Mouse (Mus musculus): Measurements from ENCODE around the gene Ubr1. TPM values are rescaled to one million over a fixed set of nuclear protein-coding genes. Genes with fewer than 3 reads are reported as not detected.

Ubr1 gene
- polyA plus RNA-seq, 1 experiment from 2014 or later = 28.6 TPM

GRCm38 (mm10) chr2:120873192-120873591 lies 97.3 kb downstream of the Ubr1 start:
- ATAC-seq (ENCODE audit: low FRiP score) = no peak
- Histone ChIP-seq H3K27ac (no peak overlapping the region), H3K36me3 (peaks cover 61% of the 10 kb centered on the region), H3K9me3 (replicated peaks) (no peaks in the 10 kb centered on the region), H3K4me2 (replicated peaks) (no peak overlapping the region), H3K4me1 (no peaks in the 10 kb centered on the region), H3K4me3 (no peak overlapping the region), H3K9ac (no peak overlapping the region), H3K27me3 (no peaks in the 10 kb centered on the region)
- WGBS = 84% methylated on average over 2 of the region's 2 CpGs

DNA sequence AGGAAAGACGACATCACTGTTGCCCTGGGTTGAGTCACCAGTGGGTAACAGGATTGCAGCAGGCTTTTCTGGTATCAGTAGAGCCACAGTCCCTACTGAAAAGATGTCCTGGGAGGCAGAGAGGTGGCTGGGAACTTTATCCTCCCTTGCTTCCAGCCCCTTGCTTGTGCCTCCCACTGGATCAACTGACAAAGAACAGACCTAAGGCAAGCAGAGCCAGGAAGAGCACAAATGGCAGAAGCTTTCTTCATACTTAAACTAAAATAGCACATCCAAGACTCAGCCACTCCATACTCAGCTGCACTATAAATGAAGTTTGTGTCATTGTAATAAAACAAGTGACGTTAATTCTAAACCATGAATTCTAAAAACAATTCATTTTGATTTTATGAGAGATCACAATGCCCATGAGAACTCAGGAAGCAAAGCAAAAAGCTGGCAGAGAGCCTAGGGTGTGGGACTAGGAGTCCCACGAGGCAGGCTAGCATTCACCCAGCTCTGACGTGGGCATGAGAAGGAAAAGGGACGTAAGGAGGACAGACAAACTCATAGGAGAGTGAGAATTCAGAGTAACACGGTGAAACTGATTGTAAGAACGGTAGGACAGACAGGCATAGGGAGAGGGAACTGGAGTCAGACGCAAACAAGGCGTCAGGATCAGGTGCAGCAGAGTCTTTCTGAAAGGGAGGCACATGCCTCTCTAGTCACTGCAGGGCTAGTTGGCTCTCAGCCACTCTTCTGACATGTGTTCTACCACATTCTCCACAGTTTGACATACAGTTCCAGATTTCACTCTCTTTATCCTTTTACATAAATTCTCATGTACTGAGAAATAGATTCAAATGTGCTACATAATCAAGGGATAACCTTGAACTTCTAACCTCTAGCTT lies 98.8 kb downstream of the Ubr1 start:
- Histone ChIP-seq H3K4me1 (no peaks in the 10 kb centered on the region), H3K4me2 (replicated peaks) (no peak overlapping the region), H3K9me3 (replicated peaks) (no peaks in the 10 kb centered on the region), H3K27ac (no peak overlapping the region), H3K27me3 (no peaks in the 10 kb centered on the region), H3K4me3 (no peak overlapping the region), H3K9ac (no peak overlapping the region), H3K36me3 (peaks cover 60% of the 10 kb centered on the region)
- ATAC-seq (ENCODE audit: low FRiP score) = no peak
- WGBS = 86% methylated on average over 9 of the region's 9 CpGs

DNA sequence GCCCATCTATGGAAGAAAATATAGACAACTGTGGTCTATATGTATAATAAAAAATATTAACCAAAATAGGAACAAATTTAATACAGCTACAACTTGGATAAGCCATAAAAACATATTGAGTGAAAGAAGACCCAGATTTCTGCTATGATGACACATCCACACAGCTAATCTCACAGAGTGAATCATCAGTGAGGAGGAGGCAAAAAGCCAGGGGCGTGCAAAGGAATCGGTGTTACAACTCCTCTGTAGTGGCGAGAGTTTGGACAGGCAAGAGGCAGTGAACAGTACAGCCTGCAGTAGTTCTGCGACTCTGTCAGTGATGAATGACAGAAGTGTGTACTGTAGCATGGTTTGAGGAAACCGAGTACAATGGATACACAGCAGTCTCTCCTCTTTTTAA lies 103.2 kb downstream of the Ubr1 start:
- WGBS = 90% methylated on average over 5 of the region's 5 CpGs
- no peak overlapping the region for H3K4me3 ChIP-seq
- H3K9me3 ChIP-seq (replicated peaks) = no peaks in the 10 kb centered on the region
- H3K4me1 ChIP-seq = no peaks in the 10 kb centered on the region
- H3K27ac ChIP-seq = no peak overlapping the region
- H3K9ac ChIP-seq = no peak overlapping the region
- H3K27me3 ChIP-seq = no peaks in the 10 kb centered on the region
- H3K36me3 ChIP-seq = peaks cover 52% of the 10 kb centered on the region
- no peak for ATAC-seq (ENCODE audit: low FRiP score)
- no peak overlapping the region for H3K4me2 ChIP-seq (replicated peaks)

- H3K9ac ChIP-seq = no peak overlapping the region
- no peak overlapping the region for H3K27ac ChIP-seq
- no peak overlapping the region for H3K4me2 ChIP-seq (replicated peaks)
- ATAC-seq (ENCODE audit: low FRiP score) = no peak
- H3K4me1 ChIP-seq = no peaks in the 10 kb centered on the region
- no peaks in the 10 kb centered on the region for H3K9me3 ChIP-seq (replicated peaks)
- 36% methylated on average over 1 of the region's 1 CpGs for WGBS
- no peak overlapping the region for H3K4me3 ChIP-seq
- H3K36me3 ChIP-seq = peaks cover 53% of the 10 kb centered on the region
- no peaks in the 10 kb centered on the region for H3K27me3 ChIP-seq
Observed at GRCm38 (mm10) chr2:120866561-120866960, 104.0 kb downstream of the Ubr1 start.

- no peak overlapping the region for H3K9ac ChIP-seq
- H3K9me3 ChIP-seq (replicated peaks) = no peaks in the 10 kb centered on the region
- no peaks in the 10 kb centered on the region for H3K4me1 ChIP-seq
- ATAC-seq (ENCODE audit: low FRiP score) = no peak
- H3K27ac ChIP-seq = no peak overlapping the region
- H3K4me2 ChIP-seq (replicated peaks) = no peak overlapping the region
- WGBS = 97% methylated on average over 1 of the region's 1 CpGs
- H3K4me3 ChIP-seq = no peak overlapping the region
- H3K36me3 ChIP-seq = peaks cover 51% of the 10 kb centered on the region
- H3K27me3 ChIP-seq = no peaks in the 10 kb centered on the region
Observed at GRCm38 (mm10) chr2:120863389-120863788, 107.1 kb downstream of the Ubr1 start.

DNA sequence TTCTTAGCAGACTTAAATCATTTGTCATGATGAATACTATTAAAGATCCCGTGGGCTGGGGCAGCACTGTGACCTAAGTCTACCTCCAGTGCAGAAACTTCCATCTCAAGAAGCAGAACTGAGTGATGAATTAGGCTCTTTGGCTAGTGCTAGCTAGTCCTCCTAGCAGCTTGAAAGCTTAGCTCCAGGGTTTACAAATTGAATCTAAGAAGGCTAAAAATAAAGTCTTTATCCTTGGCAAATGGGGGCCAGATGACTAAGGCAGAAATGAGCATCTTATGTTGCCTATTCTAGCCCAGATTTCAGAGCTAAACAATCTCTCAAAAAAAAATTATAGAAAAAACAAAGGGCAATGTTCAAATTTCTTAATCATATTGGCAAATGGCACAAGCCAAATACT lies 109.8 kb downstream of the Ubr1 start:
- WGBS = 89% methylated on average over 1 of the region's 1 CpGs
- H3K9me3 ChIP-seq (replicated peaks) = no peaks in the 10 kb centered on the region
- no peak overlapping the region for H3K4me3 ChIP-seq
- H3K36me3 ChIP-seq = peaks cover 40% of the 10 kb centered on the region
- no peaks in the 10 kb centered on the region for H3K4me1 ChIP-seq
- H3K9ac ChIP-seq = no peak overlapping the region
- ATAC-seq (ENCODE audit: low FRiP score) = no peak
- no peaks in the 10 kb centered on the region for H3K27me3 ChIP-seq
- H3K4me2 ChIP-seq (replicated peaks) = no peak overlapping the region
- no peak overlapping the region for H3K27ac ChIP-seq

GRCm38 (mm10) chr2:120858131-120858530 lies 112.4 kb downstream of the Ubr1 start:
- 93% methylated on average over 3 of the region's 3 CpGs for WGBS
- H3K27ac ChIP-seq = no peak overlapping the region
- H3K4me1 ChIP-seq = no peaks in the 10 kb centered on the region
- H3K27me3 ChIP-seq = no peaks in the 10 kb centered on the region
- no peak for ATAC-seq (ENCODE audit: low FRiP score)
- H3K36me3 ChIP-seq = peaks cover 25% of the 10 kb centered on the region
- H3K4me2 ChIP-seq (replicated peaks) = no peak overlapping the region
- no peak overlapping the region for H3K4me3 ChIP-seq
- no peaks in the 10 kb centered on the region for H3K9me3 ChIP-seq (replicated peaks)
- H3K9ac ChIP-seq = no peak overlapping the region

- Histone ChIP-seq H3K27ac (no peak overlapping the region), H3K36me3 (no peaks in the 10 kb centered on the region), H3K27me3 (no peaks in the 10 kb centered on the region), H3K4me3 (no peak overlapping the region), H3K4me2 (replicated peaks) (no peak overlapping the region), H3K9ac (no peak overlapping the region), H3K9me3 (replicated peaks) (no peaks in the 10 kb centered on the region), H3K4me1 (peaks cover 4% of the 10 kb centered on the region; the same call in 1 of the 2 replicates)
- ATAC-seq (ENCODE audit: low FRiP score) = no peak
- WGBS = 75% methylated on average over 3 of the region's 3 CpGs
Observed at GRCm38 (mm10) chr2:120853151-120853550, 117.4 kb downstream of the Ubr1 start.

- WGBS = 68% methylated on average over 1 of the region's 1 CpGs
- Histone ChIP-seq H3K4me3 (no peak overlapping the region), H3K9me3 (replicated peaks) (no peaks in the 10 kb centered on the region), H3K27me3 (no peaks in the 10 kb centered on the region), H3K9ac (no peak overlapping the region), H3K27ac (no peak overlapping the region), H3K36me3 (no peaks in the 10 kb centered on the region), H3K4me1 (peaks cover 7% of the 10 kb centered on the region; the same call in 1 of the 2 replicates), H3K4me2 (replicated peaks) (no peak overlapping the region)
- ATAC-seq (ENCODE audit: low FRiP score) = no peak
Observed at GRCm38 (mm10) chr2:120852626-120853025, 117.9 kb downstream of the Ubr1 start.

GRCm38 (mm10) chr2:120850424-120851082 lies 120.0 kb downstream of the Ubr1 start, which contains the start of gene Ttbk2:
TSS of gene Ttbk2 (minus strand) at chr2:120850604.
- peak within 1 kb of the TSS; percentile 70 for H3K4me2 ChIP-seq (replicated peaks)
- peak; percentile 100 for ATAC-seq (ENCODE audit: low FRiP score)
- no peaks in the 10 kb centered on the region for H3K27me3 ChIP-seq
- H3K4me3 ChIP-seq = peak within 1 kb of the TSS; percentile 88
- H3K9me3 ChIP-seq (replicated peaks) = no peaks in the 10 kb centered on the region
- no peaks in the 10 kb centered on the region for H3K36me3 ChIP-seq
- H3K9ac ChIP-seq = peak within 1 kb of the TSS; percentile 88
- WGBS = under 1% methylated on average over 39 of the region's 39 CpGs
- peaks cover 7% of the 10 kb centered on the region; the same call in 1 of the 2 replicates for H3K4me1 ChIP-seq
- H3K27ac ChIP-seq = peak within 1 kb of the TSS; percentile 91

DNA sequence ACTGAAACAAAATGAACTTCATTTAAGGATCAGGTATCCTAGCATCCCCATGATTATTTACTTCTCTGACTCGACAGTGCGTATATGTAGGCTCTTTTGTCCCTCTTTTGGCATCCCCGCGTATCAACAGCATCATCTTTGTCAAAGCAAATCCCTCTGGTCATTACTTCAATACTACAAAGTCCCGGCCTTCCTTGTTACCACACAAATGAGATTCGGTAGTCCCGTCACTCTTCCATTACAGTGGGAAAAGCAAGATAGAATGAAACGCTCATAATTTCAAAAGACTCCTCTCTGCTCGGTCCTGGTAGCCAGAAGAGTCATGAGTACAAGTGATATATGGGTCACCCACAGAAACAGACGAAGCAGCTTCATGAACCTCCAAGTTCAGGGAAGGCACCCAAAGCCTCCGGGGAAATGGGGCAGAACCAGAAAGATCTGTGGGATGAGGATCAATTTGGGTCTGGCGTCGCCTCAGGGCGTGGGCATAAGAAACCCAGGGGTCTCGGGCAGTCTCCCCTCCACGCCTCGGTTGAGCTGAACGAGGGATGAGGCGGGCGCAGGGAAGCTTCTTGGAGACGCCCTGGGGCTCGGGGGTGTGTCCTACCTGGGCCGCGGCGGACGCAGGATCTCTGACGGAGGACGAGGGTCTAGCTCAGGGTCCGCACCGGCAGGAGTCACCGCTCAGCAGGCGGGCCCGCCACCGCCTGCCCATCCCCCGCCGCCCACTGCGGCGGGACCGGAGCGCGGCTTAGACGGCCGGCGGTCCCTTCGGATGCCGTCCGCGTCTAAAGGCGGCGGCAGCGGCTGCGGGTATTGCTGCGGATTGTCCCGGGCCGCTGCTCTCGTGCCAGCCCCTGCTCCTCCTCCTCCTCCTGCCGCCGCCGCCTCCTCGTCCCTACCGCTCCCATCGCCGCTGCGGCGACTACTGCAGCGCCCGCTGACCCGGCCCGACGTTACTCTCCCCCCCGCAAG lies 120.8 kb downstream of the Ubr1 start, which contains the start of gene Cdan1:
Cdan1 (minus strand) TSS at position 680 of the 975 bp plus-strand sequence.
- Histone ChIP-seq H3K4me3 (peak within 1 kb of the TSS; percentile 88), H3K36me3 (no peaks in the 10 kb centered on the region), H3K9me3 (replicated peaks) (no peaks in the 10 kb centered on the region), H3K4me2 (replicated peaks) (peak within 1 kb of the TSS; percentile 70), H3K27me3 (no peaks in the 10 kb centered on the region), H3K4me1 (peaks cover 7% of the 10 kb centered on the region; the same call in 1 of the 2 replicates), H3K27ac (peak within 1 kb of the TSS; percentile 91), H3K9ac (peak within 1 kb of the TSS; percentile 88)
- under 1% methylated on average over 63 of the region's 71 CpGs for WGBS
- ATAC-seq (ENCODE audit: low FRiP score) = peak; percentile 77
